Mouse (Mus musculus) limb, embryonic 12.5 days (tissue): Measurements from ENCODE around the gene Rora. TPM values are rescaled to one million over a fixed set of nuclear protein-coding genes. Genes with fewer than 3 reads are reported as not detected.

Experiments used
- ATAC-seq: fragments of 200-750 bp; cut with Nextera tagmentation; 2 replicates; pipeline ENCODE4 v1.8.0; 2017; ENCODE audit warnings: low read depth, moderate TSS enrichment; ENCODE audit not compliant: insufficient number of reproducible peaks, insufficient read depth, low FRiP score, low TSS enrichment
- H3K27ac ChIP-seq: fragments of 300-500 bp; sonication (generic); 2 replicates; pipeline ENCODE4 v1.5.1; 2016; ENCODE audit warnings: mild to moderate bottlenecking, moderate library complexity
- H3K27me3 ChIP-seq: fragments of 300-500 bp; sonication (generic); 2 replicates; pipeline ENCODE4 v1.6.1; 2016; ENCODE audit warnings: mild to moderate bottlenecking, moderate library complexity
- H3K36me3 ChIP-seq: fragments of 300-500 bp; sonication (generic); 2 replicates; pipeline ENCODE4 v1.6.1; 2016; ENCODE audit warnings: mild to moderate bottlenecking, moderate library complexity
- H3K4me1 ChIP-seq: fragments of 300-500 bp; sonication (generic); replicated peaks from 2 replicates; pipeline ENCODE4 v1.6.1; 2016
- H3K4me2 ChIP-seq: fragments of 300-500 bp; sonication (generic); 2 replicates; pipeline ENCODE4 v1.6.1; 2016; ENCODE audit warnings: mild to moderate bottlenecking, moderate library complexity
- H3K4me3 ChIP-seq: fragments of 300-500 bp; sonication (generic); replicated peaks from 2 replicates; pipeline ENCODE4 v1.5.1; 2016; ENCODE audit warnings: mild to moderate bottlenecking
- H3K9ac ChIP-seq: fragments of 300-500 bp; sonication (generic); replicated peaks from 2 replicates; pipeline ENCODE4 v1.6.1; 2016; ENCODE audit warnings: mild to moderate bottlenecking, moderate library complexity
- H3K9me3 ChIP-seq: fragments of 300-500 bp; sonication (generic); 2 replicates; pipeline ENCODE4 v1.6.1; 2016; ENCODE audit warnings: mild to moderate bottlenecking, moderate library complexity
- WGBS: fragments of 180-500 bp; shearing (Covaris S2); methylation state at CpG from one replicate; pipeline ENCODE4 v1.1.7; 2016; 5-methylcytosine and 5-hydroxymethylcytosine counted together
- polyA plus RNA-seq: library from polyadenylated mRNA; unstranded; fragments of >200 nt; fragmentation: Nextera tagmentation; extraction: Ambion mirVana; gene quantifications from 2 replicates; pipeline ENCODE4 v1.2.1, GENCODE M21; 2016

Rora gene
- polyA plus RNA-seq, 1 experiment from 2014 or later = 6.0 TPM

GRCm38 (mm10) chr9:68888670-68889069 is 235.1 kb downstream of the Rora start:
- Histone ChIP-seq H3K4me3 (no peak overlapping the region), H3K4me2 (no peak overlapping the region), H3K27ac (no peak overlapping the region), H3K4me1 (peaks cover 12% of the 10 kb centered on the region), H3K27me3 (no peaks in the 10 kb centered on the region), H3K9me3 (no peaks in the 10 kb centered on the region), H3K9ac (no peak overlapping the region), H3K36me3 (no peaks in the 10 kb centered on the region)
- no peak for ATAC-seq
- WGBS = 67% methylated on average over 8 of the region's 8 CpGs

- Histone ChIP-seq H3K4me1 (peaks cover 7% of the 10 kb centered on the region; the same call in 1 of the 2 replicates), H3K4me2 (no peak overlapping the region), H3K27me3 (no peaks in the 10 kb centered on the region), H3K9me3 (no peaks in the 10 kb centered on the region), H3K27ac (no peak overlapping the region), H3K9ac (no peak overlapping the region), H3K4me3 (no peak overlapping the region), H3K36me3 (no peaks in the 10 kb centered on the region)
- WGBS = 41% methylated on average over 11 of the region's 11 CpGs
- ATAC-seq = no peak
Observed at GRCm38 (mm10) chr9:68891431-68891830, 237.8 kb downstream of the Rora start.

GRCm38 (mm10) chr9:68892356-68892755 is 238.8 kb downstream of the Rora start:
- no peaks in the 10 kb centered on the region for H3K27me3 ChIP-seq
- no peak overlapping the region for H3K4me2 ChIP-seq
- no peak overlapping the region for H3K4me3 ChIP-seq
- H3K4me1 ChIP-seq = peaks cover 7% of the 10 kb centered on the region; the same call in 1 of the 2 replicates
- no peak overlapping the region for H3K9ac ChIP-seq
- H3K27ac ChIP-seq = no peak overlapping the region
- H3K36me3 ChIP-seq = no peaks in the 10 kb centered on the region
- no peak for ATAC-seq
- no peaks in the 10 kb centered on the region for H3K9me3 ChIP-seq
- WGBS = 90% methylated on average over 4 of the region's 4 CpGs

- Histone ChIP-seq H3K4me1 (peaks cover 7% of the 10 kb centered on the region; the same call in 1 of the 2 replicates), H3K27me3 (no peaks in the 10 kb centered on the region), H3K36me3 (no peaks in the 10 kb centered on the region), H3K9me3 (no peaks in the 10 kb centered on the region), H3K4me2 (no peak overlapping the region), H3K4me3 (no peak overlapping the region), H3K9ac (no peak overlapping the region), H3K27ac (no peak overlapping the region)
- WGBS = 62% methylated on average over 6 of the region's 6 CpGs
- no peak for ATAC-seq
Observed at GRCm38 (mm10) chr9:68892859-68893258, 239.3 kb downstream of the Rora start.

GRCm38 (mm10) chr9:68898286-68898685 is 244.7 kb downstream of the Rora start:
- no peak overlapping the region for H3K27ac ChIP-seq
- no peak overlapping the region for H3K4me2 ChIP-seq
- no peak overlapping the region for H3K4me3 ChIP-seq
- H3K9ac ChIP-seq = no peak overlapping the region
- H3K9me3 ChIP-seq = no peaks in the 10 kb centered on the region
- WGBS = 53% methylated on average over 6 of the region's 6 CpGs
- no peak for ATAC-seq
- no peaks in the 10 kb centered on the region for H3K27me3 ChIP-seq
- peaks cover 11% of the 10 kb centered on the region; the same call in 1 of the 2 replicates for H3K4me1 ChIP-seq
- H3K36me3 ChIP-seq = no peaks in the 10 kb centered on the region

GRCm38 (mm10) chr9:68899525-68900222 is 246.1 kb downstream of the Rora start:
- WGBS = 82% methylated on average over 5 of the region's 5 CpGs

GRCm38 (mm10) chr9:68906361-68906883 is 252.8 kb downstream of the Rora start:
- 0 out of 2 replicates have a peak, but pooled peaks cover 5% of the 10 kb centered on the region for H3K4me1 ChIP-seq
- no peak overlapping the region for H3K4me2 ChIP-seq
- 57% methylated on average over 6 of the region's 6 CpGs for WGBS
- peaks cover 3% of the 10 kb centered on the region; the same call in 1 of the 2 replicates for H3K27me3 ChIP-seq
- no peak for ATAC-seq
- H3K36me3 ChIP-seq = no peaks in the 10 kb centered on the region
- H3K4me3 ChIP-seq = no peak overlapping the region
- no peaks in the 10 kb centered on the region for H3K9me3 ChIP-seq
- H3K9ac ChIP-seq = no peak overlapping the region
- H3K27ac ChIP-seq = no peak overlapping the region

More at GRCm38 (mm10) chr9:68899525-68900222, 246.1 kb downstream of the Rora start:
- H3K9me3 ChIP-seq = no peaks in the 10 kb centered on the region
- no peaks in the 10 kb centered on the region for H3K36me3 ChIP-seq
- H3K4me2 ChIP-seq = no peak overlapping the region
- H3K27me3 ChIP-seq = 0 out of 2 replicates have a peak, but pooled peaks cover 2% of the 10 kb centered on the region
- H3K4me3 ChIP-seq = no peak overlapping the region
- ATAC-seq = no peak
- H3K27ac ChIP-seq = no peak overlapping the region
- H3K4me1 ChIP-seq = peaks cover 8% of the 10 kb centered on the region; the same call in 1 of the 2 replicates
- H3K9ac ChIP-seq = no peak overlapping the region

GRCm38 (mm10) chr9:68912483-68913151 is 259.0 kb downstream of the Rora start:
- H3K9me3 ChIP-seq = no peaks in the 10 kb centered on the region
- H3K4me3 ChIP-seq = no peak overlapping the region
- H3K27me3 ChIP-seq = peaks cover 7% of the 10 kb centered on the region; the same call in 1 of the 2 replicates
- H3K4me2 ChIP-seq = no peak overlapping the region
- no peaks in the 10 kb centered on the region for H3K36me3 ChIP-seq
- ATAC-seq = no peak
- peaks cover 4% of the 10 kb centered on the region; the same call in 1 of the 2 replicates for H3K4me1 ChIP-seq
- WGBS = 61% methylated on average over 8 of the region's 8 CpGs
- no peak overlapping the region for H3K27ac ChIP-seq
- 0 out of 2 replicates have a peak overlapping the region, but pooled peaks have one; percentile 3 for H3K9ac ChIP-seq

- Histone ChIP-seq H3K4me1 (peaks cover 4% of the 10 kb centered on the region; the same call in 1 of the 2 replicates), H3K4me2 (no peak overlapping the region), H3K27ac (no peak overlapping the region), H3K27me3 (peaks cover 7% of the 10 kb centered on the region; the same call in 1 of the 2 replicates), H3K4me3 (no peak overlapping the region), H3K36me3 (no peaks in the 10 kb centered on the region), H3K9ac (no peak overlapping the region), H3K9me3 (no peaks in the 10 kb centered on the region)
- WGBS = 67% methylated on average over 10 of the region's 10 CpGs
- no peak for ATAC-seq
Observed at GRCm38 (mm10) chr9:68913191-68913697, 259.7 kb downstream of the Rora start.

GRCm38 (mm10) chr9:68914541-68915275 is 261.1 kb downstream of the Rora start:
- no peak for ATAC-seq
- peaks cover 7% of the 10 kb centered on the region; the same call in 1 of the 2 replicates for H3K27me3 ChIP-seq
- WGBS = 84% methylated on average over 4 of the region's 4 CpGs
- no peak overlapping the region for H3K4me2 ChIP-seq
- H3K9me3 ChIP-seq = no peaks in the 10 kb centered on the region
- no peak overlapping the region for H3K4me3 ChIP-seq
- H3K4me1 ChIP-seq = peaks cover 4% of the 10 kb centered on the region; the same call in 1 of the 2 replicates
- H3K9ac ChIP-seq = no peak overlapping the region
- H3K36me3 ChIP-seq = no peaks in the 10 kb centered on the region
- H3K27ac ChIP-seq = no peak overlapping the region
